Mouse (Mus musculus): ENCODE data around the gene Hes7. TPM values are rescaled to one million over a fixed set of nuclear protein-coding genes. Genes with fewer than 3 reads are reported as not detected.
A peak's percentile ranks its signal among the peaks of the same experiment; 100 is the strongest.

Gene Hes7
- total RNA-seq, 2 experiments from 2014 or later: 0.10 TPM; not detected in 1

DNA sequence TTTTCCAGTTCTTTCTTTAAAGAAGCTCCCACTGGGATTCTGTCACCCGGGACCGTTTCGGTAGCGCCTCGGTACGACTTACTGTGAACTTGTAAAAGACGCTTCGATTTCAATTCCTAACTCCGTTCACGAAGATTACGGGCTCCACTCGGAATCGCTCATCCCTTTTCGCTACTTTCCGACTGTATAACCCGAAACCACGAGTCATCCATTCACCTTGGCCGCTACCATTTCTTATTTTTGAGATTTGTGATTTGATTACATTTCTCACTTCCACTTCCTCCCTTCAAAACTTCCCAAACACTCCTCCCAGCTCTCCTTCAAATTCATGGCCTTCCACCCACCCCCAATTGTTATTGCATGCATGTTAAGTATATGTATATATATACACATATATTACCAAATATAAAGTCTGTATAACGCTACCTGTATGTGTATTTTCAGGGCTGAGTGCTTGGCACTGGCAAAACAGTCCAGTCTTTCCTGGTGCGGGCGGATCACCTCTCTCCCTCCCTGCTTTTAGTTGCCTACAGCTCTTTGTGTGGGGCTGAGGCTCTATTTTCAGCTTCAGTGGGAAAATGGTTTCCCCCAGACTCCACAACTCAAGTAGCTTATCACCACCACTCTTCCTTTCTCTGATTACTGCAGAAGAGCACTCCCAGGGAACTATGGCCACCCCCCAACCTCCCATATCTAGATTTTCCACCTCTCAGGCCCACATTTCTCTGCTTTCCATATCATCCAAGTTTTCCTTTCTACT, 9.0 kb upstream of the Hes7 start:
- intact Hi-C loops (cut with DNase I; ENCODE audit: low total_unique reads): no loop called here
- no peak for DNase-seq

GRCm38 (mm10) chr11:69111865-69112264, 8.3 kb upstream of the Hes7 start:
- no peak for DNase-seq
- intact Hi-C loops (cut with DNase I; ENCODE audit: low total_unique reads): no loop called here

DNA sequence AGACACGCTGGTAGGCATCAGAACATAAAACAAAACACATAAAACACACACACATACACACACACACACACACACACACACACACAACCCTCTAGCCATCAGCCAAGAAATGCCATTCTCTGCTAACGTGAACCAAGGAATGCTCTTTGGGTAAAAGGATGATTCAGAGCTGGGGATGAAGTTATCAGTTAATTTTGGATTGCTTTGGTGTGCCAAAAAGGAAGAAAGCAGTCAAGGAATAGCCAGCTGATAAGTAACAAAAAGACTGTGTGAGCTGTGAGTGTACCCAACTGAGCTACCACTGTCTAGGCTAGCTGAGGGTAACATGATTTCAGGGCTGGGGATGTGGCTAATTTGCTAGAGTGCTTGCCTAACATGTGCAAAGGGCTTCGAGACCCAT, 6.2 kb upstream of the Hes7 start:
- intact Hi-C loops (cut with DNase I; ENCODE audit: low total_unique reads): no loop called here
- no peak for DNase-seq

GRCm38 (mm10) chr11:69114621-69115020, 5.6 kb upstream of the Hes7 start:
- intact Hi-C loops (cut with DNase I; ENCODE audit: low total_unique reads): no loop called here
- DNase-seq: no peak

GRCm38 (mm10) chr11:69116843-69117242, 3.4 kb upstream of the Hes7 start:
- intact Hi-C loops (cut with DNase I; ENCODE audit: low total_unique reads): no loop called here
- no peak for DNase-seq

DNA sequence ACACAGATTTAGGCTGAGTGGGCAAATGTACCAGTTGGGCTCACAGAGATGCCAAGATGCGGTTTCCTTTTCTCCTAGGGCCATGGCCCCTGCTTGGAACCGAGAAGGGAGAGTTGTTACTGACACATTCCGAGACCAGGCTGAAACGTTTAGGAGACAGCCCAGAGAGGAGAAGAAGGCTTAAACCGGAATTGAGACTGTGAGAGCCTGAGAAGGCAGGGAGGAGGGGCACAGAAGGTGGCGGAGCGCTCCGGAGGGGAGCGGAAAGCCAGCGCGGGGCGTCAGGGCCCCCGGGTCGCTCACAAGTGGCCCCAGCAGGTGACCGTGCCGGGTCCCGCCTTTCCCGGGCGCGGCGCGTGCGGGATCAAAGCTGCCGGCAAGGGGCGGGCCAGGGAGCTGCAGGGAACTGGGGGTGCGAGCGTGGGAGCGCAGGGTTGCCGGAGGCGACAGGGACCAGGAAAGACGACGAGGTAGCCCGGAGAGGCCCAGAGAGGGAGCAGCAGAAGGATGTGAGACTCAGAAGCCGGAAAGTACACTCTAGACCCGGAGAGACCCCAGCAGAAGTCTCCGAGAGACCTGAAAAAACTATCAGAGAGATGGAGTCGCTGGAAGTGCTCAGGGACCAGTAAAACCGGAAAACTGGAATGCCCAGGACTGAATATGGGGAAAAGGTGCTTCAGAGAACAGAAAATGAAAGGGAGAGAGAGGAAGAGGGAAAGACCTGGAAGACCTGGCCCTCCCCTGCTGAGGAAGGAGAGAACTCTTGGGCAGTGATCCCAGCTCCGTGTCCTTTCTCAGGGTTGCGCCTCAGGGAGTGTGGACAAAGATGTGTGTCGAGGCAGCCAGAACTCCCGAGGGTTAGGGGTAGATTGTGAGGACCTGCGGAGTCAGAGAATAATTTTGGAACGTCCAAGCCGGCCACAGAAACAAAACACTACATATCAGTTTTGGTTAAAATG, 2.2 kb upstream of the Hes7 start:
- intact Hi-C loops (cut with DNase I; ENCODE audit: low total_unique reads): no loop called here
- no peak for DNase-seq

- intact Hi-C loops (cut with DNase I; ENCODE audit: low total_unique reads): no loop called here
- no peak for DNase-seq
Measured at GRCm38 (mm10) chr11:69118765-69119164, 1.4 kb upstream of the Hes7 start.

GRCm38 (mm10) chr11:69119446-69120155, 603 bp upstream of the Hes7 start:
- no peak for DNase-seq
- intact Hi-C loops (cut with DNase I; ENCODE audit: low total_unique reads): loop anchor here (5.0 kb wide), 1 partner anchor 52 kb away; no protein-coding TSS in a partner anchor

GRCm38 (mm10) chr11:69121001-69121740, 967 bp downstream of the Hes7 start:
- intact Hi-C loops (cut with DNase I; ENCODE audit: low total_unique reads): loop anchor here (5.0 kb wide), 1 partner anchor 54 kb away; no protein-coding TSS in a partner anchor

DNA sequence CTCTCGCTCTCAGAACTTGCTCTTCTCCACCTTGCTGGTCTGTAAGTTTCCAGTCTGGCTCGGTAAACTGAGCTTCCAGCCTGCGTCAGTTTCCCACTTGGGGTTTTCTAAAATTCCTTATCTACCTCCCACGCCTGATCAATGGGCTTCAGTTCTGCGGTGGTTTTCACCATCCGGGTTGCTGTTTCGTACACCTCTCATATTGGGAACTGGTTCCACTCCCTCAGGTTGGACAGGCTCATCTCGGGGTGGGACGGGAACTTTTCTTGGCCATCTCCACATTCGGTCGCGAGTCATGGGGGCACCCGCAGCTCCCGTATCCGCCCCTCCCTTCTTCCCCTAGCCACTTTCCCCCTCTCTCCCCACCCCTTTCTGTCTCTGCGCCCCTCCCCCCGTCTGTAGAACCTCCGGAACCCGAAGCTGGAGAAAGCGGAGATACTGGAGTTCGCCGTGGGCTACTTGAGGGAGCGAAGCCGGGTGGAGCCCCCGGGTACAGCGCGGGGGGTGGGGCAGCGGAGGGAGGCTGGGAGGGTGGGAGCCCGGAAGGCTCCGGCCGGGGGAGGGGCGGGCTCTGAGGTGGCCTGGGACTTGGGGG, 1.6 kb downstream of the Hes7 start:
- no peak for DNase-seq
- intact Hi-C loops (cut with DNase I; ENCODE audit: low total_unique reads): loop anchor here (5.0 kb wide), 1 partner anchor 55 kb away; no protein-coding TSS in a partner anchor

More at GRCm38 (mm10) chr11:69121001-69121740, 967 bp downstream of the Hes7 start:
- DNase-seq: no peak

DNA sequence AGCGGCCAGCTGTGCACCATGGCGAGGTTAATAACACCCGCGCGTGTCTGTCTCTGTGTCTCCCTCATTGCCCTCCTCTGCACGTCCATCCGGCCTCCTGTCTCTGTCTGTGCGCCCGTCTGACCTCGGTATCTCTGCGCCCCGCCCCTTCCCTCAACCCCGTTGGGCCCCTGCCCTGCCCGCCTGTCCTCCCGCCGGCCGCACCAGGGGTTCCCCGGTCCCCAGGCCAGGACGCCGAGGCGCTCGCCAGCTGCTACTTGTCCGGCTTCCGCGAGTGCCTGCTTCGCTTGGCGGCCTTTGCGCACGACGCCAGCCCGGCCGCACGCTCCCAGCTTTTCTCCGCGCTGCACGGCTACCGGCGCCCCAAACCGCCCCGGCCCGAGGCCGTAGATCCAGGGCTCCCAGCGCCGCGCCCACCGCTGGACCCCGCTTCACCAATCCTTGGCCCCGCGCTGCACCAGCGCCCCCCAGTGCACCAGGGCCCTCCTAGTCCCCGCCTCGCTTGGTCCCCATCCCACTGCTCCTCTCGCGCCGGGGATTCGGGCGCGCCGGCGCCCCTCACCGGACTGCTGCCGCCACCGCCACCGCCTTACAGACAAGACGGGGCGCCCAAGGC, 2.2 kb downstream of the Hes7 start, which contains the start of gene 9130213A22Rik:
Gene 9130213A22Rik (minus strand): TSS at position 254 of the 616 bp plus-strand sequence.
- DNase-seq: peak; percentile 93
- intact Hi-C loops (cut with DNase I; ENCODE audit: low total_unique reads): loop anchor here (5.0 kb wide), 1 partner anchor 55 kb away; no protein-coding TSS in a partner anchor

DNA sequence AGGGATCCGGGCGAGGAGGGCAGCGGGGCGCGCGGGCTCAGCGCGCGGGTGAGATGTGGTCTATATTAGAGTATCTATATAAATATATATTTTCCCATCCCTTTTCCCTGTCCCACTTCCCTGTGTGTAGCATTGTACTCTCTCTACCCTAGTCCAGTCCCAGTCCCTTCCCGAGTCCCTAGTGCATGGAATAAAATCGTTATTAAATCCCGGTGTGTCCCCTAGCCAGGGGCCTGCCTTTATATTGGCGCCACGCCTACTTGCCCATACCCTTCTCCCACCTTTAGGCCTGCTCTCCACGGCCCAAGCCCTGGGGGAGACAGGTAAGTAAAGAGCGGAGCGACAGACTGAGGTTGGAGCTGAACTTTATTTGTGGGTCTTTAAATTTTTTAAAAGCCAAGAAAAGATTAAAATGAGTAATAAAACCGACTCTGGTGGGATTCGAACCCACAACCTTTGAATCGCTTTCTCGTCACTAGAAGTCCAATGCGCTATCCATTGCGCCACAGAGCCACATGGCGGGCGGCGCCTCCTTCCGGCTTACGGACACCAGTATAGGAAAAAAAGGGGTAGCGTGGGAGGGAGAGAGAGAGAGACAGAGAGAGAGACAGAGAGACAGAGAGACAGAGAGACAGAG, 3.0 kb downstream of the Hes7 start:
- peak; percentile 83 for DNase-seq
- intact Hi-C loops (cut with DNase I; ENCODE audit: low total_unique reads): loop anchor here (5.0 kb wide), 1 partner anchor 56 kb away; no protein-coding TSS in a partner anchor

GRCm38 (mm10) chr11:69123693-69124497, 3.7 kb downstream of the Hes7 start:
- intact Hi-C loops (cut with DNase I; ENCODE audit: low total_unique reads): loop anchor here (5.0 kb wide), 1 partner anchor 57 kb away; no protein-coding TSS in a partner anchor

DNA sequence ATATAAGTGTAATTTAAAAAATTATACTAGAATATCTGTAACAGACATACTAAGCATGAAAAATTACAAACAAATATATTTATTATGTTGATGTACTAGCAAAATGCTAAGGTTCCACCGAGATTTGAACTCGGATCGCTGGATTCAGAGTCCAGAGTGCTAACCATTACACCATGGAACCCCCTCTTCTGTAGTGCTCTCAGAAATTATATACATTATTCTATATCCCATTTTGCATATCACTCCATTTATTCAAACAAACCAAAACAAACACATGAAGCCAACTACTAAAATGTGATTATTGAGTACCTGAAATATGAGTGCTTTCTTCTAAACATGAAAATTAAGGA, 4.3 kb downstream of the Hes7 start:
- intact Hi-C loops (cut with DNase I; ENCODE audit: low total_unique reads): loop anchor here (5.0 kb wide), 1 partner anchor 57 kb away; no protein-coding TSS in a partner anchor

More at GRCm38 (mm10) chr11:69123693-69124497, 3.7 kb downstream of the Hes7 start:
- DNase-seq: peak; percentile 84

DNA sequence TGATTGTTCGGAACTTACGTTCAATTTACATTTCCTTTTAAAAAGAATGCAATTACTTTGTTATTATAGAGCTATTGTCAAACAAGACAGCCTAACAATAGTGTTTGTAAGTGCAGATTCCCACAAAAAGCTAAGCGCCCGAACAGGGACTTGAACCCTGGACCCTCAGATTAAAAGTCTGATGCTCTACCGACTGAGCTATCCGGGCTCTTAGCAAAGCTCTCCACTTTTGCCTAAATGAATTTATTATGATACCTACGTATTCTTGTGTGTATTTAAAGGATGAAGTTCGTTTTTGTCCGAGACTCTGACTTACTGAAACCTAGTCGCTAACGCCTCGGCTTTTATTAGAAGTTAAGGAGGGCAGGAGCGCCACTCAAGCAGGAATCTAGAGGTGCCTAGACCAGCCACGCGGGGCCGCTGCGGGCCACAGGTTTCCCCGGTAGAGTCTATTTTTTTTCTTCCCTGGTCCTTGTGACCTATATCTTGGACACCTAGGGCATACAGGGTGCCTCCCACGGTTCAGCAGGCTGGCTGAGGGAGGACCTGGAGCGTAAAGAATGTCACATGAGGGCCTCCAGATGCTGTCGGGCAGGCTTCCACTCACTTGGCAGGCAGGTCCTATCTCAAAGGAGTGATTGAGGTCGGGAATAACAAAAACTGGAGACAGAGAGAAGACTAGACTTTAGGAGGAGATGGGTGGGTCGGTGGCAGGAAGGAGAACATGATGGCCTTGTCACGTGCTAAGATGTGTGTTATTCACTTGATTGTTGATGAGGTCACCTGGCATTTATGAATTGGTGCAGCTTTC, 5.0 kb downstream of the Hes7 start:
- intact Hi-C loops (cut with DNase I; ENCODE audit: low total_unique reads): no loop called here
- DNase-seq: no peak

More for the DNA sequence above, 4.3 kb downstream of the Hes7 start:
- DNase-seq: no peak

- intact Hi-C loops (cut with DNase I; ENCODE audit: low total_unique reads): no loop called here
- DNase-seq: no peak
Measured at GRCm38 (mm10) chr11:69125852-69125918, 5.5 kb downstream of the Hes7 start, which contains the start of gene Aloxe3. Gene Aloxe3, plus strand, starts transcription at chr11:69125896.
